Mouse (Mus musculus) heart, embryonic 15.5 days (tissue): ENCODE results near the gene Gnptg. TPM values are rescaled to one million over a fixed set of nuclear protein-coding genes. Genes with fewer than 3 reads are reported as not detected.

Experiments used
- ATAC-seq: fragments of 200-750 bp; cut with Nextera tagmentation; replicated peaks from 2 replicates; pipeline ENCODE4 v1.8.0; 2017; ENCODE audit warnings: low read depth, moderate TSS enrichment; ENCODE audit not compliant: insufficient number of reproducible peaks, insufficient read depth, low FRiP score
- H3K27ac ChIP-seq: fragments of 300-500 bp; sonication (generic); 2 replicates; pipeline ENCODE4 v1.5.1; 2015; ENCODE audit warnings: mild to moderate bottlenecking, inconsistent platforms
- H3K27me3 ChIP-seq: fragments of 300-500 bp; sonication (generic); 2 replicates; pipeline ENCODE4 v1.6.1; 2015; ENCODE audit warnings: inconsistent platforms
- H3K36me3 ChIP-seq: fragments of 300-500 bp; sonication (generic); 2 replicates; pipeline ENCODE4 v1.6.1; 2015; ENCODE audit warnings: mild to moderate bottlenecking, inconsistent platforms
- H3K4me1 ChIP-seq: fragments of 300-500 bp; sonication (generic); replicated peaks from 2 replicates; pipeline ENCODE4 v1.6.1; 2015; ENCODE audit warnings: inconsistent platforms
- H3K4me2 ChIP-seq: fragments of 300-500 bp; sonication (generic); 2 replicates; pipeline ENCODE4 v1.6.1; 2015; ENCODE audit warnings: inconsistent platforms, mild to moderate bottlenecking, moderate library complexity
- H3K4me3 ChIP-seq: fragments of 300-500 bp; sonication (generic); 2 replicates; pipeline ENCODE4 v1.5.1; 2015; ENCODE audit warnings: mild to moderate bottlenecking, inconsistent platforms
- H3K9ac ChIP-seq: fragments of 300-500 bp; sonication (generic); 2 replicates; pipeline ENCODE4 v1.6.1; 2015; ENCODE audit warnings: mild to moderate bottlenecking, inconsistent platforms
- H3K9me3 ChIP-seq: fragments of 300-500 bp; sonication (generic); replicated peaks from 2 replicates; pipeline ENCODE4 v1.6.1; 2016; ENCODE audit warnings: inconsistent platforms
- WGBS: fragments of 180-500 bp; shearing (Covaris S2); methylation state at CpG from one replicate; pipeline ENCODE4 v1.1.7; 2015; ENCODE audit warnings: mixed read lengths; 5-methylcytosine and 5-hydroxymethylcytosine counted together
- polyA plus RNA-seq: library from polyadenylated mRNA; unstranded; fragments of >200 nt; fragmentation: Nextera tagmentation; extraction: Ambion mirVana; gene quantifications from 2 replicates; pipeline ENCODE4 v1.2.1, GENCODE M21; 2015

Gene Gnptg
- polyA plus RNA-seq, 1 experiment from 2014 or later = 20.4 TPM

DNA sequence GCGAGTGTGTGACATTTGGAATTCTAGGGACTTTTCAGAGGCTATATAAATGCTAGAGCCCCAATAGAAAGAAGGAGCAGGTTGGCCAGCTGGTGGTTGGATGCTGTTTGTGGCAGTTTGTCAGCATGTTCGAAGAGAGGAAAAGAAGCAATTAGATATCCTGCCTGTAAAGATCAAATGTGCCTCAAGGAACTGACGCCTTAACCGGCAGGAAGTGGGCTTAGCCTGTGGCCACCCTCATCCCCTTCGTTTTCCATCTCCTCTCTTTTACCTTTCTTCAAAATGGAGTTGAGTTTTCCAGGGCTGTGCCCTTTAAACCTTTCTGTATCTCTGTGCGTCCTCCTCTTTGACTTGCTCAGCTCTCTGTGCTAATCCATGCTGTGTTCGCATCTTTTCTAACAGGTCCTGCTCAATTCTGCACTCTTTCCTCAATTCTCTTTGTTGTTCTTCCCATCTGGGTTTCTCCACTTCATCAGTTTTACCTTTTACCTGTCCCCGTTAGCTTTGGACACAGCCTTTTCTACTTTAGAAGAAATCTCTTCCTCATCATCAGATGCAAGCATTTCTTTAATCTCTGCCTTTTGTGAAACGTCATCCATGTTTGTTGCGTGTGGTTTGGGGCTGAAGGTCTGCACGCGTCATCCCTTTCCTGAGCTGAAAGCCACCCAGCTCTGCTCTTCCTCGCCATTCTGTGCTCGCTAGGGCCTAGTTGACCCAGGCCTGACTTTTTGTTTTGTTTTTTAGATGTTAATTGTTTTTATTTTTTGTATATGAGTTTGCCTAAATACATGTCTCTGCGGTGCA, 20.2 kb downstream of the Gnptg start:
- Histone ChIP-seq H3K27me3 (no peaks in the 10 kb centered on the region), H3K4me3 (no peak overlapping the region), H3K27ac (no peak overlapping the region), H3K36me3 (peaks cover 41% of the 10 kb centered on the region), H3K9me3 (no peaks in the 10 kb centered on the region), H3K4me2 (no peak overlapping the region), H3K4me1 (peaks cover 12% of the 10 kb centered on the region), H3K9ac (no peak overlapping the region)
- ATAC-seq = no peak
- 90% methylated on average over 15 of the region's 15 CpGs for WGBS

DNA sequence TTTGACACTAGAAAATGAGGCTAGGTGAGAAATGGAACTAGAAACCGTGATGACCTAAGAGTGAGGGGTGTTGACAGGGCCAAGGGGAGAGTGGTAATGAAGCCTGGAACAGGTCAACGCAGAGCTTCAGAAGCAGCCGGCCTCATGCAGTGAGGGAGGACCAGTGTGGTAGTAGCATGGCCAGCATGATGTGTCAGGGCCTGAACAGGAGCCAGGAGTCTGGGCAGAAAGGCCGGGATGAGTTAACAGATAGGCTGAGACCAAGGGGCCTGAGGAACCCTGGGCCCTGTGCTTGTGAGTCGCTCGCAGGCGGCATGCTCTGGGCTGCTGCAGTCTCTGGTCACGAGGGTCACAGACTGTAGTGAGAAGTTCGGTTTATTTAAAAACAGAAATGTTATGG, 21.0 kb downstream of the Gnptg start:
- no peak overlapping the region for H3K27ac ChIP-seq
- no peak overlapping the region for H3K9ac ChIP-seq
- H3K4me2 ChIP-seq = no peak overlapping the region
- WGBS = 78% methylated on average over 9 of the region's 9 CpGs
- ATAC-seq = no peak
- H3K36me3 ChIP-seq = peaks cover 48% of the 10 kb centered on the region
- H3K9me3 ChIP-seq = no peaks in the 10 kb centered on the region
- H3K4me1 ChIP-seq = peaks cover 12% of the 10 kb centered on the region
- no peaks in the 10 kb centered on the region for H3K27me3 ChIP-seq
- no peak overlapping the region for H3K4me3 ChIP-seq

DNA sequence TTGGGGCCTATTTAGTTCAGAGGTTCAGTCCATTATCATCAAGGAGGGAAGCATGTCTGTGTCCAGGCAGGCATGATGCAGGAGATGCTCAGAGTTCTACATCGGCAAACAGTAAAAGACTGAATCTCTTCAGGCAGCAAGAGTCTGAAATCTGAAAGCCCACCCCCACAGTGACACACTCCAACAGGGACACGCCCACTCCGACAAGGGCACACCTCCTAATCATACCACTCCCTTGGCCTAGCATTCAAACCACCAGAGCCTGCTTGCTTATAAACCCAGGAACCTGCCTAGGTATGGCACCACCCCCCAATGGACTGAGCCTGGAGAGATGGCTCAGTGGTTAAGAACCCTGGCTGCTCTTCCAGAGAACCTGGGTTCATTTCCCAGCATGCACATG, 24.5 kb downstream of the Gnptg start:
- no peak overlapping the region for H3K27ac ChIP-seq
- no peak overlapping the region for H3K9ac ChIP-seq
- no peak overlapping the region for H3K4me3 ChIP-seq
- no peaks in the 10 kb centered on the region for H3K9me3 ChIP-seq
- peaks cover 74% of the 10 kb centered on the region for H3K36me3 ChIP-seq
- H3K4me2 ChIP-seq = no peak overlapping the region
- no peaks in the 10 kb centered on the region for H3K4me1 ChIP-seq
- ATAC-seq = no peak
- no peaks in the 10 kb centered on the region for H3K27me3 ChIP-seq
- 87% methylated on average over 3 of the region's 3 CpGs for WGBS

GRCm38 (mm10) chr17:25211705-25212104, 28.2 kb downstream of the Gnptg start:
- no peak overlapping the region for H3K4me3 ChIP-seq
- H3K4me1 ChIP-seq = no peaks in the 10 kb centered on the region
- H3K27me3 ChIP-seq = no peaks in the 10 kb centered on the region
- no peak overlapping the region for H3K9ac ChIP-seq
- WGBS = 57% methylated on average over 4 of the region's 4 CpGs
- H3K4me2 ChIP-seq = no peak overlapping the region
- no peak overlapping the region for H3K27ac ChIP-seq
- peaks cover 70% of the 10 kb centered on the region for H3K36me3 ChIP-seq
- ATAC-seq = no peak
- no peaks in the 10 kb centered on the region for H3K9me3 ChIP-seq

DNA sequence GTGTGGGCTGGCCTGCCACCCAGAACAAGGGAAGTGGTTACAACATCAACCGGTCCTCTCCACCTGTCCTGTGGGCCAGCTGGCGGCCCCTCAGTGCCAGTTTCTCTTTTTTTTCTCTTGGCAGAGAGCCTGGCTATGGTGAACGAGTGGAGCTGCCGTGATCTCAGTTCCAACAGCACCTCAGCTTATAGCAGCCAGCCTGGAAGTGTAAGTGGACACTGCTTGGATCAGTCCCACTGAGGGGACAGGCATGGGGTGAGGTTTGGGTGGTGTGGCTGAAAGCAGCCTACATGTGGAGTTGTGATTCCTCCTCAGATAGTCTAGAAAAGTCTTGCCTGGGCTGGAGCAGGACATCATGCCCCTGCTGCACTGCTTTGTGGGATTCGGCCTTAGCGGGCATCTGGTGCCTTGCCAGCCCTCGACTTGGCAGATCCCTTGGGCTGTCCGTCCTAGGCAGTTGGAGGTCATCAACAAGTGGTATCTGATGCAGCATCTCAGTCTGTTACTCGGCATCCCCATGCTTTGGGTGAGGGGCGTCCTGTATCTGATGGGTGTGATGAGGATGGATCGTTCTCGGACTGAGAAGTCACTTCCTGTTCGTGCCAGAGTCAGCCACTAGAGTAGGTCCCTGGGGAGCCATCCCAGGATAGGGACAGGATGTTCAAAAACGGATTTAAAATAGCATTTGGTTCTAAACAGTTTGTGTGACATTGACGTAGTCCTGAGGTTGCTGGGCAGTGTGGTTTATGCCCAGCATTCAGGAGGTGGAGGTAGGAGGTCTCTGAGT, 29.1 kb downstream of the Gnptg start:
- Histone ChIP-seq H3K9me3 (no peaks in the 10 kb centered on the region), H3K27me3 (no peaks in the 10 kb centered on the region), H3K4me3 (no peak overlapping the region), H3K9ac (no peak overlapping the region), H3K4me2 (no peak overlapping the region), H3K4me1 (no peaks in the 10 kb centered on the region), H3K27ac (no peak overlapping the region), H3K36me3 (peaks cover 68% of the 10 kb centered on the region)
- ATAC-seq = no peak
- WGBS = 71% methylated on average over 15 of the region's 15 CpGs

DNA sequence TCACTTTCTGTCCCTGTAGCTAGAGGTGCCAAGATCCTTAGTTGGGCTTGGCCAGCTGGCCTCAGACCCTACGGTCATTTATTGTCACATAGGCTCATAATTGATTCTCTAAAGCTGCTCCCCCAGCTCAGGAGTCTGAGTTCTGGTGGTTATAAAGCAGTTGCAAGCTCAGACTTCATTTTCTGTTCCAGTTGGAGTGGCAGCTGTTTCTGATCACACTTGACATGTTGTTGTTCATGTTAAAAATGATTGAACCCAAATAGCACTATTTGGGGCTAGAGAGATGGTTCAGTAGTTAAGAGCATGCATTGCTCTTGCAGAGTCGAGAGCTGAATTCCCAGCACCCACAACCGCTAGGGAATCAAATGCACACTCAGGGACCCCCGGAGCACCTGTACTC, 29.9 kb downstream of the Gnptg start:
- no peak overlapping the region for H3K27ac ChIP-seq
- H3K4me1 ChIP-seq = no peaks in the 10 kb centered on the region
- no peak overlapping the region for H3K4me3 ChIP-seq
- no peaks in the 10 kb centered on the region for H3K9me3 ChIP-seq
- no peak for ATAC-seq
- H3K27me3 ChIP-seq = no peaks in the 10 kb centered on the region
- no peak overlapping the region for H3K9ac ChIP-seq
- H3K36me3 ChIP-seq = peaks cover 69% of the 10 kb centered on the region
- WGBS = 91% methylated on average over 4 of the region's 4 CpGs
- no peak overlapping the region for H3K4me2 ChIP-seq

DNA sequence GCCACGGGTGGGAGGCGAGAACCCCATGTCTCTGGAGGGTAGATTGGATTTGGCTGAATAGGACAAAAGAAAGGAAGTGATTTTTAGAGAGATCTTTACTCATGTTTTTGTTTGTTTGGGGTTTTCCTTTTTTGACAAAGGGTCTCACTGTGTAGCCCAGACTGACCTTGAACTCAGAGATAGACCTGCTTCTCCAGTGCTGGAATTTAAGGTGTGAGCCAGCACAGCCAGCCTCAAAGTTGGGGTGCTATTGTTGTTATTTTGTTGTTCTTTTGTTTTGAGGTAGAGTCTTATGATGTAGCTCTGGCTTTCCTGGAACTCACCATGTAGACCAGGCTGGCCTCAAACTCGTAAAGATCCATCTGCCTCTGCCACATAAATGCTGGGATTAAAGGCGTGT, 37.5 kb downstream of the Gnptg start:
- peaks cover 57% of the 10 kb centered on the region for H3K36me3 ChIP-seq
- no peaks in the 10 kb centered on the region for H3K9me3 ChIP-seq
- no peak overlapping the region for H3K4me2 ChIP-seq
- no peak overlapping the region for H3K9ac ChIP-seq
- ATAC-seq = no peak
- no peaks in the 10 kb centered on the region for H3K4me1 ChIP-seq
- no peaks in the 10 kb centered on the region for H3K27me3 ChIP-seq
- no peak overlapping the region for H3K4me3 ChIP-seq
- no peak overlapping the region for H3K27ac ChIP-seq
- WGBS = 90% methylated on average over 4 of the region's 4 CpGs

GRCm38 (mm10) chr17:25189091-25189490, 50.8 kb downstream of the Gnptg start:
- Histone ChIP-seq H3K4me3 (peak overlapping the region; percentile 91), H3K27me3 (no peaks in the 10 kb centered on the region), H3K27ac (peak overlapping the region; percentile 84; the same call in 1 of the 2 replicates), H3K4me2 (peak overlapping the region; percentile 84), H3K4me1 (peaks cover 23% of the 10 kb centered on the region), H3K9ac (peak overlapping the region; percentile 91), H3K9me3 (no peaks in the 10 kb centered on the region), H3K36me3 (peaks cover 16% of the 10 kb centered on the region; the same call in 1 of the 2 replicates)
- ATAC-seq = no peak
- WGBS = 4% methylated on average over 16 of the region's 16 CpGs

- WGBS = under 1% methylated on average over 101 of the region's 104 CpGs
- peak within 1 kb of the TSS; percentile 84 for H3K4me2 ChIP-seq
- H3K4me3 ChIP-seq = peak within 1 kb of the TSS; percentile 91
- no peaks in the 10 kb centered on the region for H3K27me3 ChIP-seq
- peaks cover 16% of the 10 kb centered on the region; the same call in 1 of the 2 replicates for H3K36me3 ChIP-seq
- H3K9me3 ChIP-seq = no peaks in the 10 kb centered on the region
- peaks cover 26% of the 10 kb centered on the region for H3K4me1 ChIP-seq
- peak within 1 kb of the TSS; percentile 91 for H3K9ac ChIP-seq
- peak within 1 kb of the TSS; percentile 84 for H3K27ac ChIP-seq
- peak; percentile 49 for ATAC-seq
These were observed 51.5 kb downstream of the Gnptg start, which contains the start of gene Unkl for GRCm38 (mm10) chr17:25188150-25189031. TSS of gene Unkl (plus strand) at chr17:25188397.

DNA sequence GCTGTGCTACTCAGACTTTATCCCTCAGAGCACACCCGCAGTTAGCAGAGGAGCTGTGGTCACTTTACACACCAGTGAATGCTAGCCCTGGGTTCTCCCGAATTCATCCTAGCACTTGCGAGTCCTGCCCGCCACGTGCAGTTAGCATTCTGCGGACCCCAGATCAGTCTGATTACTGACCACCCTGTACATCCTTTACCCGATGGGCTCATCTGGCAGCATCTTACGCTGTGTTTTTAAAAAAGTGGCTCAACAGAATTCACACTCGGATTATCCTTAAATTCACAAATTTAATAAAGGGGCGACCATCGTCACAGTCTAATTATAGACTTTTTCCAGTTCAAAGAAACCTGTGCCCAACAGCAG, 52.2 kb downstream of the Gnptg start:
- H3K9ac ChIP-seq = peak overlapping the region; percentile 91
- 6% methylated on average over 11 of the region's 11 CpGs for WGBS
- peak overlapping the region; percentile 91 for H3K4me3 ChIP-seq
- H3K27ac ChIP-seq = peak overlapping the region; percentile 84
- ATAC-seq = no peak
- peaks cover 16% of the 10 kb centered on the region; the same call in 1 of the 2 replicates for H3K36me3 ChIP-seq
- H3K27me3 ChIP-seq = no peaks in the 10 kb centered on the region
- no peaks in the 10 kb centered on the region for H3K9me3 ChIP-seq
- H3K4me1 ChIP-seq = peaks cover 26% of the 10 kb centered on the region
- peak overlapping the region; percentile 84 for H3K4me2 ChIP-seq

DNA sequence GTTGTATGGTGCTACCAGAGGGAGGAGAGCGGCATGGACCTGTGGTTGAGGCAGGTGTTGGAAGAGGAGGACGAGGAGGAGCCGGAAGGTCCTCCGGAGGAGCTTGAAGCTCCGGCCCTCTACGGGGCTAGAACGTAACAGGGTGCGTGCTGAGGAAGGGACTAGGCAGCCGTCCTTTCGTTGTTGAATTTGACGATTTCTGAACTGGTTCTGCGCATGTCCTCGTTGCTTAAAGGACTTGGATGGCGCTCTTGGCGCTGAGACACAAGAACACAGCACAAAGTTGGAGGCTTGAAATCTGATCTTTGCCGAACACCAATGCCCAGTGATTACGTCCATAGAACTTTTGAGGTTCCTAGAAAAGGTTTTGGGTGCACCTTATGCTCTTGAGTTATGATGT, 55.0 kb downstream of the Gnptg start:
- peak overlapping the region; percentile 90 for H3K27ac ChIP-seq
- H3K27me3 ChIP-seq = peaks cover 4% of the 10 kb centered on the region; the same call in 1 of the 2 replicates

More for the DNA sequence above, 55.0 kb downstream of the Gnptg start:
- 6% methylated on average over 17 of the region's 17 CpGs for WGBS
- Histone ChIP-seq H3K4me2 (peak overlapping the region; percentile 98), H3K4me1 (peaks cover 26% of the 10 kb centered on the region), H3K4me3 (peak overlapping the region; percentile 79), H3K9me3 (no peaks in the 10 kb centered on the region), H3K9ac (peak overlapping the region; percentile 83), H3K36me3 (no peaks in the 10 kb centered on the region)
- no peak for ATAC-seq
